Mouse (Mus musculus) midbrain, embryonic 11.5 days (tissue): ENCODE data around the gene Cep97. TPM values are rescaled to one million over a fixed set of nuclear protein-coding genes. Genes with fewer than 3 reads are reported as not detected.

Source experiments
- ATAC-seq: fragments of 200-750 bp; cut with Nextera tagmentation; 2 replicates; pipeline ENCODE4 v1.8.0; 2017; ENCODE audit warnings: moderate TSS enrichment, moderate library complexity; ENCODE audit not compliant: low FRiP score
- DNase-seq: peaks from one replicate; pipeline ENCODE4 v3.0.0; 2015; ENCODE audit warnings: low spot score; ENCODE audit errors: missing footprints
- H3K27ac ChIP-seq: fragments of 300-500 bp; sonication (generic); 2 replicates; pipeline ENCODE4 v1.5.1; 2014; ENCODE audit warnings: low read depth, low read length
- H3K27me3 ChIP-seq: fragments of 300-500 bp; sonication (generic); 2 replicates; pipeline ENCODE4 v1.6.1; 2014; ENCODE audit warnings: mild to moderate bottlenecking, low read length, moderate library complexity, mixed read lengths; ENCODE audit not compliant: control insufficient read depth, insufficient read depth
- H3K36me3 ChIP-seq: fragments of 300-500 bp; sonication (generic); 2 replicates; pipeline ENCODE4 v1.6.1; 2014; ENCODE audit warnings: mild to moderate bottlenecking, low read length, moderate library complexity, mixed read lengths; ENCODE audit not compliant: control insufficient read depth, insufficient read depth
- H3K4me1 ChIP-seq: fragments of 300-500 bp; sonication (generic); 2 replicates; pipeline ENCODE4 v1.6.1; 2014; ENCODE audit warnings: low read length; ENCODE audit not compliant: control insufficient read depth, insufficient read depth
- H3K4me2 ChIP-seq: fragments of 300-500 bp; sonication (generic); 2 replicates; pipeline ENCODE4 v1.6.1; 2014; ENCODE audit warnings: mild to moderate bottlenecking, moderate library complexity
- H3K4me3 ChIP-seq: fragments of 300-500 bp; sonication (generic); 2 replicates; pipeline ENCODE4 v1.5.1; 2014; ENCODE audit warnings: low read depth, low read length
- H3K9ac ChIP-seq: fragments of 300-500 bp; sonication (generic); 2 replicates; pipeline ENCODE4 v1.6.1; 2014; ENCODE audit warnings: low read length
- H3K9me3 ChIP-seq: fragments of 300-500 bp; sonication (generic); 2 replicates; pipeline ENCODE4 v1.6.1; 2016; ENCODE audit warnings: low read length; ENCODE audit not compliant: control insufficient read depth
- WGBS: fragments of 180-500 bp; shearing (Covaris S2); extraction: QIAGEN DNeasy Blood & Tissue Kit; methylation state at CpG from one replicate; pipeline ENCODE4 v1.1.7; 2014; 5-methylcytosine and 5-hydroxymethylcytosine counted together
- polyA plus RNA-seq: library from polyadenylated mRNA; unstranded; fragments of >200 nt; fragmentation: Nextera tagmentation; extraction: Ambion mirVana; gene quantifications from 2 replicates; pipeline ENCODE4 v1.2.1, GENCODE M21; 2014

The Cep97 gene
- polyA plus RNA-seq, 1 experiment from 2014 or later = 18.3 TPM

DNA sequence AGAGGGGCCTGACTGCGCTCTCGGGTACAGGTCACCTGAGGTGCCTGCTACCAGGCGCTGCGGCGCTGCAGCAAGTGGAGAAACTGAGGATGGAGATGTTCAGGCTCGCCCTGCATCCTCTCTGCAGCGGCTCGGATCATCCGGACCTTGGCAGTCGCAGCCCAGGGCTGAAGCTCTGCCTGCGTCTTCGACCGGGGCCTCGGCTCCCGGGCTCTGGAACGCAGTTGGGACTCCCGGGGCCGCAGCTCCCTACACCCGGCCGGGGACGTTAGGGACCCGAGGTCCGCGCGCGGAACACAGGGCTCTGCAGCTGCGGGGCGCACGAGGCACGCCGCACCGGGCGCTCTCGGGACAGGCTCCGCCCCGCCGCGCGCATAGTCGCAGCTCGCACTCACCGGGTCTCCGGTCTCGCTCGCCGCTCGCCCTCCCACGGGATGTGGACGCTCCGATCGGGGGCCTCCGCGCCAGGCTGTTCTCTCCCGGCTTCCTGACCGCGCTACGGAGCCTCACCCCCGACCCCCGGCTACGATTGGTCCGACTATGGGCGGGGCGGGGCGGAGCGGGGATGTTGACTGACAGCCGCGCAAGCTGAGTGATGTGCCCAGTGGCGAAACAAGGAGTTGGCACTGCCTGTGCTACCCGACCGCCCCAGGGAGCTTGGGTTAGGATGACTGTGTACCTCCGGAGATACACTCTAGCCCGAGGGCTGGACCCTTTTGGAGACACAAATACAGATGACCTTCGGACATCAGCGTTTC lies 39.6 kb downstream of the Cep97 start, which contains the start of gene Nxpe3:
Gene Nxpe3 (minus strand): TSS at position 393 of the 758 bp plus-strand sequence.
- no peaks in the 10 kb centered on the region for H3K9me3 ChIP-seq
- H3K4me1 ChIP-seq = peaks cover 4% of the 10 kb centered on the region; the same call in 1 of the 2 replicates
- H3K27ac ChIP-seq = peak within 1 kb of the TSS; percentile 55; the same call in 1 of the 2 replicates
- WGBS = under 1% methylated on average over 74 of the region's 74 CpGs
- no peaks in the 10 kb centered on the region for H3K27me3 ChIP-seq
- peak within 1 kb of the TSS; percentile 84 for H3K9ac ChIP-seq
- peak; percentile 98 for DNase-seq
- no peaks in the 10 kb centered on the region for H3K36me3 ChIP-seq
- H3K4me3 ChIP-seq = peak within 1 kb of the TSS; percentile 72
- peak; percentile 98 for ATAC-seq
- H3K4me2 ChIP-seq = peak within 1 kb of the TSS; percentile 61

DNA sequence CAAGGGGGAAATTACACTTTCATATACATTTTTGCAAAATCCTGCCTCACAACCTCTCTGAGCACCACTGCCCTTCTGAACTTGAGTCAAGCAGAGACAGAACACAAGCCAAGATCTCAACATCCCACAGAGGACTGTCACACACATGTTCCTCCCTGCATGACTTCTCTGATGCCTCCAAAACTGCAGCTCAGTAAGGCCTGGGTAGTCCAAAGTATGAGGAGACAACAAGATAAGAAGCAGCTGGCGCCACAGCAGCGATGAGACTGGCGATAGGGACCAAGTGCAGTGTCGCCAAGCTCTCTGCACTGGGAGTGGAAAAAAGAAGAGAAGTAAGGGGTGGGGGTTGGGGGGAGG lies 40.1 kb downstream of the Cep97 start:
- Histone ChIP-seq H3K9ac (peak overlapping the region; percentile 84), H3K4me3 (peak overlapping the region; percentile 72), H3K36me3 (no peaks in the 10 kb centered on the region), H3K9me3 (no peaks in the 10 kb centered on the region), H3K4me1 (peaks cover 4% of the 10 kb centered on the region; the same call in 1 of the 2 replicates), H3K27me3 (no peaks in the 10 kb centered on the region), H3K4me2 (peak overlapping the region; percentile 61), H3K27ac (peak overlapping the region; percentile 55; the same call in 1 of the 2 replicates)
- ATAC-seq (no peak), DNase-seq (no peak)
- WGBS = 0% methylated on average over 4 of the region's 4 CpGs

DNA sequence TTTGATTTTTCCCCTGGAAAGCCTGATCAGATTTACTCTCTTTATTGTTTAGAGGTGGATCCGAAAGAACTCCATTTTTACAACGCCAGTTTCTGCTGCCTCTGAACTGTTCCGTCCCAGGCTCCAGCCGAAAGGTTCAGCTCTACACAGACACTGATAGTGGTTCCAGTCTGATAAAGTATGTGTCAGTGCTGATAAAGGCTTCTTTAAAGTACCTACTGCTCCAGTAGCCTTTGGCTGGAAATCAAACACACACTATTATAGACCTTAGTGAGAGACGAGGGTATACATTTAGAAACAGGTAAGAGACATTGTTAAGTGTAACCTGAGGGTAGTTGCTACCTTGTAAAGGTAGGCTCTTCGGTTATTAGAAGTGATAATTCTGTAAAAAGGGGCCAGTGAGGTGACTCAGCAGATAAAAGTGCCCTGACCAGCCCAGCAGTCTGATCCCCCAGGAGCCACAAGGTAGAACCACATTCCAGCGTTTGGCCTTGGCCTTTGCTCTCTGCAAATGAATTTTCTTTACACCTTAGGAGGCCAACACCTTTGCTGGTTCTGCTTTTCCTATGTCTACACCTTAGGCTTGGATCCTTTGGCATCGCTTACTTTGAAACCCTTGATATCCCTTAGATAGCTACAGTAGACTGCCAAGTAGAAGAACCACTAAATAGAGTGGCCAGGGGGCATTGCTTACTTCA lies 41.1 kb downstream of the Cep97 start:
- no peaks in the 10 kb centered on the region for H3K9me3 ChIP-seq
- ATAC-seq = no peak
- peaks cover 4% of the 10 kb centered on the region; the same call in 1 of the 2 replicates for H3K4me1 ChIP-seq
- H3K9ac ChIP-seq = no peak overlapping the region
- H3K4me2 ChIP-seq = no peak overlapping the region
- H3K27ac ChIP-seq = no peak overlapping the region
- no peaks in the 10 kb centered on the region for H3K36me3 ChIP-seq
- DNase-seq = peak; percentile 86
- no peak overlapping the region for H3K4me3 ChIP-seq
- WGBS = 85% methylated on average over 8 of the region's 8 CpGs
- no peaks in the 10 kb centered on the region for H3K27me3 ChIP-seq

- H3K27me3 ChIP-seq = no peaks in the 10 kb centered on the region
- H3K27ac ChIP-seq = no peak overlapping the region
- no peaks in the 10 kb centered on the region for H3K9me3 ChIP-seq
- ATAC-seq (no peak), DNase-seq (no peak)
- H3K36me3 ChIP-seq = no peaks in the 10 kb centered on the region
- H3K9ac ChIP-seq = no peak overlapping the region
- no peak overlapping the region for H3K4me2 ChIP-seq
- H3K4me3 ChIP-seq = no peak overlapping the region
- 85% methylated on average over 6 of the region's 7 CpGs for WGBS
- H3K4me1 ChIP-seq = peaks cover 4% of the 10 kb centered on the region; the same call in 1 of the 2 replicates
Measured at GRCm38 (mm10) chr16:55892484-55892883, 42.2 kb downstream of the Cep97 start.

DNA sequence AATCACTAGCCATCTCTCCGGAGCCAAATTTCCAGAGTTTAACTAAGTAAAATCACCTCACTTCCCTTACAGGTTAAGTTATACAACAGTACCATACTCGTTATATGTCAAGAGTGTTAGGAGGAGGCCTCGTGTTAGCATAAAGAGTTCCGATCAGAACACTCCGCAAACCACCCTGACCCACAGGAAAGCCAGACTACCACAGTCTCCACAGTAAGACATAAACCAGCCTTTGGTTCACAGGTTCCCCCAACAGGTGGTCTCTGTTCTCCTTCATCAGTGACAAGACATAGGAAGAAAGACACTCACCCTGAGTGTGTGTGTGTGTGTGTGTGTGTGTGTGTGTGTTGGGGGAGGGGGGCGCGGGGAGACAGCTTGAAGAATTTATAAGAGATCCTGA lies 43.3 kb downstream of the Cep97 start:
- no peaks in the 10 kb centered on the region for H3K9me3 ChIP-seq
- H3K4me1 ChIP-seq = peaks cover 4% of the 10 kb centered on the region; the same call in 1 of the 2 replicates
- ATAC-seq (no peak), DNase-seq (no peak)
- WGBS = 92% methylated on average over 7 of the region's 7 CpGs
- H3K9ac ChIP-seq = no peak overlapping the region
- H3K4me2 ChIP-seq = no peak overlapping the region
- H3K27ac ChIP-seq = no peak overlapping the region
- no peaks in the 10 kb centered on the region for H3K36me3 ChIP-seq
- H3K4me3 ChIP-seq = no peak overlapping the region
- no peaks in the 10 kb centered on the region for H3K27me3 ChIP-seq

DNA sequence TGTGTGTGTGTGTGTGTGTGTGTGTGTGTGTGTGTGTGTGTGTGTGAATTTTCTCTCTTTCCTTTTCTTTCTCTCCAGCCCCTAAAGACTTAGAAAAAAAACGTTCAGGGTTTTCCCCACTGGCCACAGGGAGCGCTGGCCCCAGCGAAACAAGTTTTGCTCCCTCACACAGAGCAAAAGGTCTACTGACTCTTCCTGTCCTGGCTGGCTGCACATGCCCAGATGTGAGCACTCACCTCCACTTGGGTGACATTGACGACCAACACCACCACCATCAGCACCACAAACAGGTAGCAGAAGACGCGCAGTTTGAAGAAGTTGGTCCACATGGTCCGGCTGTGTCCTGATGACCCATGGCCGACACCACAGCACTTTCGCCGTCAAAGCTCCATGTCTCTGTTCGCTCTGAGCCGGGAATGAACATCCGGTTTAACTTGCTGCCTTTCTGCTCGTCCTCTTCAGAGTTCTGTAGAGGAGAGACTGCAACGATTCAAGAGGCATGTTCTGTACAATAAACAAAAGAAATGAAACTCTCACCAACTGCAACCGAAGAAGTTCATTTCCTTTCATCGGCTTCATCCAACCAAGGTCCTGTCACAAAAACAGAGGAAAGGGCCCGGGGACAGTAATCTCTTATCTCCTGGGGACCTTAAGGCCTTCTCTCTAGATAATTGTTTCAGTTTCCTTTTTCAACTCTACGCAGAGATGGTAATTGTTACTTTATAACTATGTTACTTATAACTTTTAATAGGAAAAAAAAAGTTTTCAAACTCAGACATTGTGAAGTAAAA lies 44.1 kb downstream of the Cep97 start:
- 91% methylated on average over 19 of the region's 19 CpGs for WGBS

GRCm38 (mm10) chr16:55889451-55889850 lies 45.2 kb downstream of the Cep97 start:
- Histone ChIP-seq H3K27ac (no peak overlapping the region), H3K9ac (no peak overlapping the region), H3K4me1 (peaks cover 4% of the 10 kb centered on the region; the same call in 1 of the 2 replicates), H3K4me3 (no peak overlapping the region), H3K36me3 (no peaks in the 10 kb centered on the region; the same call in 1 of the 2 replicates), H3K4me2 (no peak overlapping the region), H3K9me3 (no peaks in the 10 kb centered on the region), H3K27me3 (no peaks in the 10 kb centered on the region)
- DNase-seq (no peak), ATAC-seq (no peak)
- 91% methylated on average over 3 of the region's 3 CpGs for WGBS

More for the DNA sequence above, 44.1 kb downstream of the Cep97 start:
- no peak overlapping the region for H3K9ac ChIP-seq
- no peak overlapping the region for H3K4me2 ChIP-seq
- H3K27ac ChIP-seq = no peak overlapping the region
- no peaks in the 10 kb centered on the region for H3K36me3 ChIP-seq
- no peaks in the 10 kb centered on the region for H3K27me3 ChIP-seq
- no peak overlapping the region for H3K4me3 ChIP-seq
- ATAC-seq (no peak), DNase-seq (no peak)
- no peaks in the 10 kb centered on the region for H3K9me3 ChIP-seq
- H3K4me1 ChIP-seq = peaks cover 4% of the 10 kb centered on the region; the same call in 1 of the 2 replicates

GRCm38 (mm10) chr16:55888584-55888960 lies 46.1 kb downstream of the Cep97 start:
- 78% methylated on average over 3 of the region's 3 CpGs for WGBS
- Histone ChIP-seq H3K9ac (no peak overlapping the region), H3K4me2 (no peak overlapping the region), H3K27ac (no peak overlapping the region), H3K9me3 (no peaks in the 10 kb centered on the region), H3K4me3 (no peak overlapping the region), H3K27me3 (no peaks in the 10 kb centered on the region), H3K4me1 (no peaks in the 10 kb centered on the region), H3K36me3 (no peaks in the 10 kb centered on the region; the same call in 1 of the 2 replicates)
- no peak for DNase-seq
- no peak for ATAC-seq
